Mouse (Mus musculus): Measurements from ENCODE around the gene Svs2.

- TF ChIP-seq GATA1 (IDR thresholded peaks at IDR 0.05; ENCODE audit: borderline replicate concordance, low read length) (no peak), FLI1 (IDR thresholded peaks at IDR 0.05; ENCODE audit: low read length) (no peak)
Observed at GRCm38 (mm10) chr2:164194959-164195630, 43.2 kb downstream of the Svs2 start.
